Mouse (Mus musculus) lung, postnatal 0 days (tissue): ENCODE data around the gene Alg11.

ENCODE experiments used
- CTCF ChIP-seq: IDR thresholded peaks from 2 replicates; pipeline ENCODE4 v1.5.1; 2016; ENCODE audit warnings: antibody characterized with exemption, mild to moderate bottlenecking
- EP300 ChIP-seq: IDR thresholded peaks from 2 replicates; pipeline ENCODE4 v1.6.1; 2016; ENCODE audit warnings: antibody characterized with exemption, mild to moderate bottlenecking, control low read depth

- TF ChIP-seq EP300, result no peak
- peak; percentile 46 for TF ChIP-seq CTCF
These were observed 31.0 kb downstream of the Alg11 start for GRCm38 (mm10) chr8:22091568-22091967.
